Mouse (Mus musculus) heart, embryonic 16.5 days (tissue): ENCODE measurements around the gene Thbs2. TPM values are rescaled to one million over a fixed set of nuclear protein-coding genes. Genes with fewer than 3 reads are reported as not detected.

Source experiments
- ATAC-seq: fragments of 200-750 bp; cut with Nextera tagmentation; replicated peaks from 2 replicates; pipeline ENCODE4 v1.8.0; 2017; ENCODE audit warnings: moderate number of reproducible peaks; ENCODE audit not compliant: insufficient read depth, low FRiP score; ENCODE audit errors: extremely low read depth
- H3K27ac ChIP-seq: fragments of 300-500 bp; sonication (generic); 2 replicates; pipeline ENCODE4 v1.5.1; 2014; ENCODE audit warnings: mild to moderate bottlenecking, low read length, control low read depth, moderate library complexity
- H3K27me3 ChIP-seq: fragments of 300-500 bp; sonication (generic); 2 replicates; pipeline ENCODE4 v1.6.1; 2014; ENCODE audit warnings: low read length, mixed read lengths; ENCODE audit not compliant: control insufficient read depth, insufficient read depth
- H3K36me3 ChIP-seq: fragments of 300-500 bp; sonication (generic); 2 replicates; pipeline ENCODE4 v1.6.1; 2014; ENCODE audit not compliant: control insufficient read depth, insufficient read depth
- H3K4me1 ChIP-seq: fragments of 300-500 bp; sonication (generic); 2 replicates; pipeline ENCODE4 v1.6.1; 2014; ENCODE audit warnings: low read length, mixed read lengths; ENCODE audit not compliant: control insufficient read depth, insufficient read depth
- H3K4me2 ChIP-seq: fragments of 300-500 bp; sonication (generic); 2 replicates; pipeline ENCODE4 v1.6.1; 2014; ENCODE audit warnings: low read depth, mild to moderate bottlenecking, control low read depth, low read length
- H3K4me3 ChIP-seq: fragments of 300-500 bp; sonication (generic); 2 replicates; pipeline ENCODE4 v1.5.1; 2014; ENCODE audit warnings: mild to moderate bottlenecking, control low read depth, low read length
- H3K9ac ChIP-seq: fragments of 300-500 bp; sonication (generic); 2 replicates; pipeline ENCODE4 v1.6.1; 2014; ENCODE audit warnings: low read length, control low read depth
- H3K9me3 ChIP-seq: fragments of 300-500 bp; sonication (generic); replicated peaks from 2 replicates; pipeline ENCODE4 v1.6.1; 2016; ENCODE audit warnings: low read length; ENCODE audit not compliant: control insufficient read depth
- WGBS: fragments of 180-500 bp; shearing (Covaris S2); extraction: QIAGEN DNeasy Blood & Tissue Kit; methylation state at CpG from one replicate; pipeline ENCODE4 v1.1.7; 2014; 5-methylcytosine and 5-hydroxymethylcytosine counted together
- polyA plus RNA-seq: library from polyadenylated mRNA; unstranded; fragments of >200 nt; fragmentation: Nextera tagmentation; extraction: Ambion mirVana; gene quantifications from 2 replicates; pipeline ENCODE4 v1.2.1, GENCODE M21; 2015

Gene Thbs2
- polyA plus RNA-seq, 1 experiment from 2014 or later: 32.1 TPM

GRCm38 (mm10) chr17:14703268-14703667 lies 9.2 kb upstream of the Thbs2 start:
- no peaks in the 10 kb centered on the region for H3K36me3 ChIP-seq
- no peaks in the 10 kb centered on the region for H3K27me3 ChIP-seq
- H3K9ac ChIP-seq: no peak overlapping the region
- no peak overlapping the region for H3K4me3 ChIP-seq
- 56% methylated on average over 4 of the region's 4 CpGs for WGBS
- H3K4me1 ChIP-seq: no peaks in the 10 kb centered on the region
- H3K9me3 ChIP-seq: no peaks in the 10 kb centered on the region
- H3K27ac ChIP-seq: no peak overlapping the region
- H3K4me2 ChIP-seq: no peak overlapping the region
- ATAC-seq: no peak

GRCm38 (mm10) chr17:14702701-14703100 lies 8.7 kb upstream of the Thbs2 start:
- WGBS: 54% methylated on average over 3 of the region's 3 CpGs
- no peak for ATAC-seq
- H3K4me3 ChIP-seq: no peak overlapping the region
- H3K9ac ChIP-seq: no peak overlapping the region
- no peak overlapping the region for H3K4me2 ChIP-seq
- no peaks in the 10 kb centered on the region for H3K36me3 ChIP-seq
- no peaks in the 10 kb centered on the region for H3K9me3 ChIP-seq
- no peaks in the 10 kb centered on the region for H3K27me3 ChIP-seq
- H3K4me1 ChIP-seq: no peaks in the 10 kb centered on the region
- no peak overlapping the region for H3K27ac ChIP-seq

GRCm38 (mm10) chr17:14701891-14702290 lies 7.9 kb upstream of the Thbs2 start:
- H3K9ac ChIP-seq: no peak overlapping the region
- no peak overlapping the region for H3K27ac ChIP-seq
- H3K36me3 ChIP-seq: no peaks in the 10 kb centered on the region
- no peaks in the 10 kb centered on the region for H3K27me3 ChIP-seq
- no peak overlapping the region for H3K4me2 ChIP-seq
- no peaks in the 10 kb centered on the region for H3K9me3 ChIP-seq
- no peak overlapping the region for H3K4me3 ChIP-seq
- peaks cover 3% of the 10 kb centered on the region; the same call in 1 of the 2 replicates for H3K4me1 ChIP-seq
- no peak for ATAC-seq
- WGBS: 51% methylated on average over 2 of the region's 2 CpGs

- H3K4me2 ChIP-seq: no peak overlapping the region
- no peaks in the 10 kb centered on the region for H3K36me3 ChIP-seq
- no peak for ATAC-seq
- H3K4me1 ChIP-seq: peaks cover 4% of the 10 kb centered on the region; the same call in 1 of the 2 replicates
- no peak overlapping the region for H3K27ac ChIP-seq
- no peaks in the 10 kb centered on the region for H3K9me3 ChIP-seq
- 61% methylated on average over 5 of the region's 5 CpGs for WGBS
- no peaks in the 10 kb centered on the region for H3K27me3 ChIP-seq
- H3K9ac ChIP-seq: no peak overlapping the region
- H3K4me3 ChIP-seq: no peak overlapping the region
Measured at GRCm38 (mm10) chr17:14700204-14700603, 6.2 kb upstream of the Thbs2 start.

GRCm38 (mm10) chr17:14698188-14698587 lies 4.2 kb upstream of the Thbs2 start:
- H3K27me3 ChIP-seq: no peaks in the 10 kb centered on the region
- H3K4me2 ChIP-seq: no peak overlapping the region
- ATAC-seq: no peak
- H3K9ac ChIP-seq: no peak overlapping the region
- H3K36me3 ChIP-seq: no peaks in the 10 kb centered on the region
- H3K9me3 ChIP-seq: no peaks in the 10 kb centered on the region
- no peak overlapping the region for H3K27ac ChIP-seq
- WGBS: 62% methylated on average over 6 of the region's 6 CpGs
- H3K4me3 ChIP-seq: no peak overlapping the region
- peaks cover 7% of the 10 kb centered on the region for H3K4me1 ChIP-seq

GRCm38 (mm10) chr17:14697096-14697495 lies 3.1 kb upstream of the Thbs2 start:
- 55% methylated on average over 6 of the region's 6 CpGs for WGBS
- Histone ChIP-seq H3K4me2 (no peak overlapping the region), H3K4me1 (peaks cover 7% of the 10 kb centered on the region), H3K27ac (no peak overlapping the region), H3K27me3 (no peaks in the 10 kb centered on the region), H3K36me3 (no peaks in the 10 kb centered on the region), H3K9ac (no peak overlapping the region), H3K9me3 (no peaks in the 10 kb centered on the region), H3K4me3 (no peak overlapping the region)
- no peak for ATAC-seq

GRCm38 (mm10) chr17:14696281-14696795 lies 2.3 kb upstream of the Thbs2 start:
- 75% methylated on average over 6 of the region's 6 CpGs for whole genome bisulfite sequencing
- Histone ChIP-seq H3K27ac (no peak overlapping the region), H3K4me3 (no peak overlapping the region), H3K36me3 (no peaks in the 10 kb centered on the region), H3K9me3 (no peaks in the 10 kb centered on the region), H3K9ac (no peak overlapping the region), H3K4me2 (no peak overlapping the region), H3K27me3 (no peaks in the 10 kb centered on the region), H3K4me1 (peaks cover 7% of the 10 kb centered on the region)
- no peak for ATAC-seq

- peak overlapping the region; percentile 58 for H3K4me2 ChIP-seq
- no peaks in the 10 kb centered on the region for H3K27me3 ChIP-seq
- peaks cover 7% of the 10 kb centered on the region for H3K4me1 ChIP-seq
- peak overlapping the region; percentile 53 for H3K27ac ChIP-seq
- H3K36me3 ChIP-seq: no peaks in the 10 kb centered on the region
- H3K9ac ChIP-seq: peak overlapping the region; percentile 58
- H3K9me3 ChIP-seq: no peaks in the 10 kb centered on the region
- H3K4me3 ChIP-seq: peak overlapping the region; percentile 48
- no peak for ATAC-seq
- WGBS: 24% methylated on average over 9 of the region's 9 CpGs
Measured at GRCm38 (mm10) chr17:14693048-14693993, 714 bp downstream of the Thbs2 start.

- Histone ChIP-seq H3K4me2 (peak overlapping the region; percentile 58), H3K4me1 (peaks cover 4% of the 10 kb centered on the region), H3K27ac (peak overlapping the region; percentile 53), H3K4me3 (peak overlapping the region; percentile 48), H3K36me3 (no peaks in the 10 kb centered on the region), H3K9me3 (no peaks in the 10 kb centered on the region), H3K27me3 (no peaks in the 10 kb centered on the region), H3K9ac (no peak overlapping the region)
- no peak for ATAC-seq
- WGBS: 48% methylated on average over 6 of the region's 6 CpGs
Measured at GRCm38 (mm10) chr17:14691901-14692300, 2.1 kb downstream of the Thbs2 start.
